Mouse (Mus musculus) heart, adult 2 months (tissue): ENCODE results near the gene Elp6. TPM values are rescaled to one million over a fixed set of nuclear protein-coding genes. Genes with fewer than 3 reads are reported as not detected.

ENCODE experiments used
- DNase-seq, 2 experiments: peaks; one replicate each; pipeline ENCODE4 v3.0.0; 2021
- H3K27ac ChIP-seq: fragments of 200-600 bp; 2 replicates; pipeline ENCODE4 v1.8.1; 2022
- H3K27me3 ChIP-seq: fragments of 200-500 bp; 2 replicates; pipeline ENCODE4 v1.6.1; 2012; ENCODE audit warnings: mild to moderate bottlenecking, low read length, inconsistent platforms, mixed read lengths; ENCODE audit not compliant: control insufficient read depth, insufficient read depth
- H3K36me3 ChIP-seq: fragments of 200-500 bp; 2 replicates; pipeline ENCODE4 v1.6.1; 2012; ENCODE audit warnings: low read length, inconsistent platforms; ENCODE audit not compliant: control insufficient read depth, insufficient read depth
- H3K4me1 ChIP-seq: fragments of 200-500 bp; 2 replicates; pipeline ENCODE4 v1.6.1; 2011; ENCODE audit warnings: low read length; ENCODE audit not compliant: control insufficient read depth, insufficient read depth
- H3K4me3 ChIP-seq: fragments of 200-600 bp; 2 replicates; pipeline ENCODE4 v1.8.1; 2022
- H3K79me2 ChIP-seq: fragments of 200-500 bp; replicated peaks from 2 replicates; pipeline ENCODE4 v1.6.1; 2012; ENCODE audit warnings: mild to moderate bottlenecking, inconsistent platforms, low read length, moderate library complexity, mixed read lengths; ENCODE audit not compliant: control insufficient read depth, insufficient read depth
- H3K9ac ChIP-seq: fragments of 200-500 bp; 2 replicates; pipeline ENCODE4 v1.6.1; 2012; ENCODE audit warnings: low read depth, mild to moderate bottlenecking, control low read depth, inconsistent platforms, low read length, mixed read lengths
- CTCF ChIP-seq: fragments of 200-600 bp; IDR thresholded peaks from 2 replicates; pipeline ENCODE4 v1.8.1; 2022; ENCODE audit warnings: antibody characterized with exemption, mild to moderate bottlenecking, moderate library complexity
- EP300 ChIP-seq: fragments of 200-500 bp; IDR thresholded peaks from 2 replicates; pipeline ENCODE4 v1.6.1; 2011; ENCODE audit warnings: low read depth, low read length, control low read depth; ENCODE audit not compliant: insufficient read depth
- POLR2A ChIP-seq: fragments of 200-500 bp; IDR thresholded peaks from 2 replicates; pipeline ENCODE4 v1.6.1; 2011; ENCODE audit warnings: mild to moderate bottlenecking, low read depth, low read length, control low read depth; ENCODE audit not compliant: insufficient read depth
- WGBS: fragments of 180-500 bp; shearing (Covaris S2); methylation state at CpG from one replicate; pipeline ENCODE4 v1.1.7; 2018; 5-methylcytosine and 5-hydroxymethylcytosine counted together
- intact Hi-C: fragments of 180-260 bp; cut with DNase I; formaldehyde crosslinking; loops from one replicate; pipeline ENCODE4 v1.15.1; 2025
- polyA plus RNA-seq: library from polyadenylated mRNA; depleted of rRNA; stranded (reverse); fragments of >200 nt; gene quantifications from 2 replicates; pipeline ENCODE4 v1.2.3, GENCODE M21; 2012
- total RNA-seq, 2 experiments: library from RNA; stranded (reverse); gene quantifications; 2 replicates each; pipeline ENCODE4 v1.2.3; 2021

The Elp6 gene
- total and polyA plus RNA-seq, 3 experiments: 2.2 to 4.5 (median 2.3) TPM

DNA sequence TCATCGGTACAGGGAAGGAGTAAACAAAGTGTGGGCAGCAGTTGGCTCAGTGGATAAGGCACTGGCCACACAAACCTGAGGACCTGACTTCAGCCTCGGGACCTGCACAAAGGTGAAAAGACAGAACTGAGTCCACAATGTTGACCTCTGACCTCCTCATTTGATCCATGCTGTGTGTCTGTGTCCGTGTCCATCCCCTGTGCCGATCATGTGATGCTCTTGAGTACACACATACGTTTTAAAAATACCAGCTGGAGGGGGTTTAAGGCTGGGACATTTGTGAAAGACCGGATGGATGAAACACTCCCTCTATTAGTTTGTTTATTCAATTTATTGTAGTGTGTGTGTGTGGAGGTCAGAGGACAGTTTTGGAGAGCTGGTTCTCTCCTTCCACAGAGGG lies 38.8 kb downstream of the Elp6 start:
- no peak for TF ChIP-seq POLR2A
- TF ChIP-seq CTCF: no peak
- TF ChIP-seq EP300: no peak
- no peak overlapping the region for H3K9ac ChIP-seq
- no peaks in the 10 kb centered on the region for H3K36me3 ChIP-seq
- no peaks in the 10 kb centered on the region; the same call in 1 of the 2 replicates for H3K4me1 ChIP-seq
- no peak overlapping the region for H3K27ac ChIP-seq
- 79% methylated on average over 6 of the region's 6 CpGs for WGBS
- H3K27me3 ChIP-seq: no peaks in the 10 kb centered on the region
- DNase-seq: no peak
- no peaks in the 10 kb centered on the region; the same call in none of the 2 replicates for H3K79me2 ChIP-seq
- intact Hi-C loops: no loop called here
- H3K4me3 ChIP-seq: no peak overlapping the region

- Histone ChIP-seq H3K36me3 (no peaks in the 10 kb centered on the region), H3K27me3 (no peaks in the 10 kb centered on the region), H3K4me1 (no peaks in the 10 kb centered on the region; the same call in 1 of the 2 replicates), H3K4me3 (no peak overlapping the region), H3K27ac (no peak overlapping the region), H3K9ac (no peak overlapping the region), H3K79me2 (no peaks in the 10 kb centered on the region; the same call in none of the 2 replicates)
- TF ChIP-seq EP300 (no peak), CTCF (no peak), POLR2A (no peak)
- intact Hi-C loops: no loop called here
- DNase-seq: no peak
- WGBS: 82% methylated on average over 7 of the region's 7 CpGs
These were observed 40.2 kb downstream of the Elp6 start for GRCm38 (mm10) chr9:110345057-110345739.

DNA sequence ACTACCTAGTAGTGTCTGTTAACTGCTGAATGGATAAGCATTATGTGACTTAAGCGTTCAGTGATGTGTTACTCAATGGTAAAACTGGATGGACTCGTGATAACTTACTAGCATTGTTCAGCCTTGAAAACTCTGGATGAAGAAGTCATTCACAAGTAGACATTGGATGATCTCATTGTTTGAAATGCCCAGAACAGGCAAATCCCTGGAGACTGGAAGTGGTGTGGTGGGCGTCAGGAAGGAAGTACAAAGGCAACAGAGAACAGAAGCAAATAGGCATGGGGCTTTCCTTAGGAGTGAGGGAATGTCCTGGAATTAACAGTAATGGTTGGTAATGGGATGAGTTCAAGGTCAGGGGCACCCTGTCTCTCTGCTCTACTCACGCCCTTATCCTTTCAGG lies 43.9 kb downstream of the Elp6 start:
- H3K27ac ChIP-seq: no peak overlapping the region
- no peaks in the 10 kb centered on the region for H3K36me3 ChIP-seq
- no peaks in the 10 kb centered on the region; the same call in 1 of the 2 replicates for H3K79me2 ChIP-seq
- H3K4me1 ChIP-seq: no peaks in the 10 kb centered on the region; the same call in 1 of the 2 replicates
- H3K9ac ChIP-seq: no peak overlapping the region
- intact Hi-C loops: no loop called here
- H3K4me3 ChIP-seq: no peak overlapping the region
- DNase-seq: no peak
- no peaks in the 10 kb centered on the region for H3K27me3 ChIP-seq
- no peak for TF ChIP-seq POLR2A
- no peak for TF ChIP-seq EP300
- no peak for TF ChIP-seq CTCF
- WGBS: 55% methylated on average over 4 of the region's 4 CpGs

DNA sequence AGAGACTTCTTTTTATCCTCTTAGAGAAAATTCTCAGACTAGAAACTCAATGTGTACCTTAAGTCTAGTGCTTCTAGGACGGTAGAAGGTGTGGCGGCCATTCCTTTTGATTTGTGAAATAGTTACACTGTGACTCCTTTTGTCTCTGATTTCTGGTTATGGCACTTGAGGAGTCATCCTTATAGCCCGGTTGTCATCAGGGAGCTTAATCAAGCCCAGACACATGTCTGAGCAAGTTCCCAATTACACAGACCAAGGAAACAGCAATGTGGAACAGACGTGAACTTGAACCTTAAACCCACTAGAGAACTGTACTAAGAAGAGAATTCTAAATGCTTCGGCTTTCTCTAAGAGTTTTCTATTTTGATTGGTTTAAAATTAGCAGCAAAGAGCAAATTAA lies 45.2 kb downstream of the Elp6 start:
- WGBS: 92% methylated on average over 5 of the region's 5 CpGs
- no peaks in the 10 kb centered on the region for H3K36me3 ChIP-seq
- TF ChIP-seq EP300 (no peak), CTCF (no peak), POLR2A (no peak)
- H3K27ac ChIP-seq: no peak overlapping the region
- H3K79me2 ChIP-seq: no peaks in the 10 kb centered on the region; the same call in 1 of the 2 replicates
- no peak overlapping the region for H3K9ac ChIP-seq
- H3K4me1 ChIP-seq: no peaks in the 10 kb centered on the region; the same call in 1 of the 2 replicates
- intact Hi-C loops: no loop called here
- H3K4me3 ChIP-seq: no peak overlapping the region
- no peaks in the 10 kb centered on the region for H3K27me3 ChIP-seq
- no peak for DNase-seq

GRCm38 (mm10) chr9:110350612-110351011 lies 45.6 kb downstream of the Elp6 start:
- WGBS: 83% methylated on average over 5 of the region's 5 CpGs
- peaks cover 2% of the 10 kb centered on the region; the same call in 1 of the 2 replicates for H3K4me1 ChIP-seq
- no peaks in the 10 kb centered on the region for H3K36me3 ChIP-seq
- intact Hi-C loops: no loop called here
- TF ChIP-seq CTCF (no peak), POLR2A (no peak), EP300 (no peak)
- no peaks in the 10 kb centered on the region; the same call in 1 of the 2 replicates for H3K79me2 ChIP-seq
- no peaks in the 10 kb centered on the region for H3K27me3 ChIP-seq
- H3K9ac ChIP-seq: no peak overlapping the region
- H3K4me3 ChIP-seq: no peak overlapping the region
- no peak for DNase-seq
- no peak overlapping the region for H3K27ac ChIP-seq

DNA sequence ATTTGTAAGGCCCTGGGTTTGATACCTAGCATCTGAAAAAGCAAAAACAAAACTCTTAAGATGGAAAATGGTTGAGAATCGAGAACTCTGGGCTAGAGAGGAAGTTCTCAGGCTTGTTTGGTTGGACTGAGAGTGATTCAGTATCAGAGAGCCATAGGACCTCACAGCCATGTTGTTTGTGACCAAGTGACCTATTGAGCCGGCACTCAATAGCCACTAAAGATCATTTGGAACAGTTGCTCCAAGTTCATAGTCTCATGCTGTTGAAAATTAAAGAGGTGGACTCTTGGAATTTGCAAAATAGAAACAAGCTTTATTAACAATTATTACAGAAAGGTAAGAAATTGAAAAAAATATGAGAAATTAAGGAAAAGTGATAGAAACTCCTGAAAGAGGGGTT lies 46.4 kb downstream of the Elp6 start:
- intact Hi-C loops: no loop called here

More for the DNA sequence above, 46.4 kb downstream of the Elp6 start:
- Histone ChIP-seq H3K27me3 (no peaks in the 10 kb centered on the region), H3K4me1 (peaks cover 2% of the 10 kb centered on the region; the same call in 1 of the 2 replicates), H3K4me3 (no peak overlapping the region), H3K36me3 (no peaks in the 10 kb centered on the region; the same call in 1 of the 2 replicates), H3K9ac (no peak overlapping the region), H3K27ac (no peak overlapping the region), H3K79me2 (no peaks in the 10 kb centered on the region)
- WGBS: 81% methylated on average over 2 of the region's 2 CpGs
- no peak for DNase-seq
- no peak for TF ChIP-seq POLR2A
- no peak for TF ChIP-seq EP300
- TF ChIP-seq CTCF: no peak
